Mouse (Mus musculus) cortical plate, adult 2 months (tissue): ENCODE results near the gene Gm37240. TPM values are rescaled to one million over a fixed set of nuclear protein-coding genes. Genes with fewer than 3 reads are reported as not detected.

ENCODE experiments used
- H3K27ac ChIP-seq: fragments of 200-500 bp; 2 replicates; pipeline ENCODE4 v1.5.1; 2012; ENCODE audit warnings: low read length, control low read depth, inconsistent platforms; ENCODE audit not compliant: insufficient read depth
- H3K4me1 ChIP-seq: fragments of 200-500 bp; 2 replicates; pipeline ENCODE4 v1.6.1; 2011; ENCODE audit warnings: low read length; ENCODE audit not compliant: control insufficient read depth, insufficient read depth
- H3K4me3 ChIP-seq: fragments of 200-500 bp; 2 replicates; pipeline ENCODE4 v1.5.1; 2011; ENCODE audit warnings: mild to moderate bottlenecking, low read length, control low read depth; ENCODE audit not compliant: insufficient read depth
- CTCF ChIP-seq: fragments of 200-500 bp; IDR thresholded peaks from 2 replicates; pipeline ENCODE4 v1.5.1; 2011; ENCODE audit warnings: mild to moderate bottlenecking, control low read depth, low read length; ENCODE audit not compliant: insufficient read depth; ENCODE audit errors: extremely low read depth
- POLR2A ChIP-seq: fragments of 200-500 bp; IDR thresholded peaks from 2 replicates; pipeline ENCODE4 v1.6.1; 2011; ENCODE audit warnings: mild to moderate bottlenecking, low read length, control low read depth; ENCODE audit not compliant: insufficient read depth; ENCODE audit errors: extremely low read depth
- polyA plus RNA-seq: library from polyadenylated mRNA; depleted of rRNA; stranded (reverse); fragments of >200 nt; gene quantifications from 2 replicates; pipeline ENCODE4 v1.2.3, GENCODE M21; 2012

Gene Gm37240
- polyA plus RNA-seq, 1 experiment = 0.81 TPM

- TF ChIP-seq CTCF (no peak), POLR2A (no peak)
- peaks cover 7% of the 10 kb centered on the region; the same call in 1 of the 2 replicates for H3K4me1 ChIP-seq
- H3K4me3 ChIP-seq = no peak overlapping the region
- peak overlapping the region; percentile 51; the same call in 1 of the 2 replicates for H3K27ac ChIP-seq
Measured at GRCm38 (mm10) chr3:85021816-85022215, 865.5 kb downstream of the Gm37240 start.

GRCm38 (mm10) chr3:85020137-85020536, 867.2 kb downstream of the Gm37240 start:
- peaks cover 8% of the 10 kb centered on the region; the same call in 1 of the 2 replicates for H3K4me1 ChIP-seq
- peak overlapping the region; percentile 80 for H3K27ac ChIP-seq
- TF ChIP-seq POLR2A (no peak), CTCF (no peak)
- no peak overlapping the region for H3K4me3 ChIP-seq

- peak; percentile 72 for TF ChIP-seq POLR2A
- no peak for TF ChIP-seq CTCF
- Histone ChIP-seq H3K27ac (peak overlapping the region; percentile 62), H3K4me1 (peaks cover 4% of the 10 kb centered on the region; the same call in 1 of the 2 replicates)
Measured at GRCm38 (mm10) chr3:85015667-85016066, 871.7 kb downstream of the Gm37240 start.

DNA sequence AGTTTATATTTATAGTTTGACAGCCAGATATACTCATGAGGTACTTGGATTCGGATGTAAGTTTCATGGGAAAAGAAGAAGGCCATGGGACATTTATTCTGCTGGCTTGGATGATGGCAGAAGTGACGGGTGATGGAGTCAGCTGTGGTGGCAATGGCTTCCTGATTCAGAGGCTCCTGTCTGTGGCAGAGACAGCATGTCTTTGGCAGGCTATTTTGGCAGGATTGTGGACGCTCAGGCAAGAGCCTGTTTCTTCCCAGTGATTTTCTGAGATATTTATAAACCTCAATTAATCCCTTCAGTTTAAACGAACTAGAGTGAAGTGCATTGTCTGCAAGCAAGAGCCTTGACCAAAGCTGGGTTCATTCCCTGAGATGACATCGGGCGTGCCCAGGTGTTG, 874.4 kb downstream of the Gm37240 start:
- Histone ChIP-seq H3K27ac (no peak overlapping the region), H3K4me3 (no peak overlapping the region), H3K4me1 (peaks cover 4% of the 10 kb centered on the region; the same call in 1 of the 2 replicates)
- TF ChIP-seq CTCF (no peak), POLR2A (no peak)

More at GRCm38 (mm10) chr3:85015667-85016066, 871.7 kb downstream of the Gm37240 start:
- no peak overlapping the region for H3K4me3 ChIP-seq

DNA sequence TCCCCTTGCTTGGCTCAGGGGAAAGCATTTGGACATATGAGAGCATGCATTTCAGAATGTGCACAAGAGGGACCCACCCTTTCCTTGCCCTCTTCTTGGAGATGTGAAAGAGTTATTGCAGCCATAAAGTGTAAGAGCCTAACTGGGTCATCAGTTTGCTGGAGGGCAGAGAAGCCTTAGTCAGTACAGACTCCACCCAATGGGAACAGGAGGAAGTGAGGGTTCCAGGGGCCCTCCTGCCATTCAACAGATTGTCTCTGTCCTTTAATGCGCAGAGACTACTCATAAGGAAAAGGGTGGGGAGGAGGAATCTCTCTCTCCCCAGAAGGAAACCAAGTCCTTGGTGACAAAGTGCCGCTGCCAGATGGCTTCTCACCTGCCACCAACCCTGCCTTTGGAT, 882.1 kb downstream of the Gm37240 start:
- no peak for TF ChIP-seq CTCF
- no peak for TF ChIP-seq POLR2A
- Histone ChIP-seq H3K27ac (no peak overlapping the region), H3K4me1 (no peaks in the 10 kb centered on the region), H3K4me3 (no peak overlapping the region)

- TF ChIP-seq CTCF = no peak
- TF ChIP-seq POLR2A = no peak
- Histone ChIP-seq H3K27ac (no peak overlapping the region), H3K4me3 (no peak overlapping the region), H3K4me1 (no peaks in the 10 kb centered on the region)
Measured at GRCm38 (mm10) chr3:84988880-84989279, 898.4 kb downstream of the Gm37240 start.

DNA sequence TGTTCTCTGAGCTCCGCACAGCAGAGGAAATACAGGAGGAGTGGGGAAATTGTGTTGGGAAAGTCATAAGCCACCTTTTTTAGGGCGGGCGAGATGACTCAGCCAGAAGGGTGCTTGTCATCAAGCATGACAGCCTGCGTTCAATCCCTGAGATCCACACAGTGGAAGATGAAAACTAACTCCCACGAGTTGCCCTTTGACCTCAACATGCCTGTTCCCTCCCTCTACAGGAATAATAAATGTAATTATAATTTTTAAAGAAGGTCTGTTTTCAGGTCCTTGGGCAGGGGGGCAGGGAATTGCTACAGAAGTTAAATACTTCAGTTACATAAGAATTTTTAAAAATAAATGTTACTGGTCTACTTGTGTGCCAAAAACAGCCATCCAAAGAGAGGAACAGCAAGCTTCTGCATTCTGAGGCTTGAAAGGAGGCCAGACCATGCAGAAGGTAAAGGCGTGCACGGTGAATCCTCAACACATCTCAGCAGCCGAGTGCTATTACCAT, 902.1 kb downstream of the Gm37240 start:
- H3K4me1 ChIP-seq = no peaks in the 10 kb centered on the region
- no peak overlapping the region for H3K4me3 ChIP-seq
- TF ChIP-seq CTCF (no peak), POLR2A (no peak)
- H3K27ac ChIP-seq = peak overlapping the region; percentile 78

DNA sequence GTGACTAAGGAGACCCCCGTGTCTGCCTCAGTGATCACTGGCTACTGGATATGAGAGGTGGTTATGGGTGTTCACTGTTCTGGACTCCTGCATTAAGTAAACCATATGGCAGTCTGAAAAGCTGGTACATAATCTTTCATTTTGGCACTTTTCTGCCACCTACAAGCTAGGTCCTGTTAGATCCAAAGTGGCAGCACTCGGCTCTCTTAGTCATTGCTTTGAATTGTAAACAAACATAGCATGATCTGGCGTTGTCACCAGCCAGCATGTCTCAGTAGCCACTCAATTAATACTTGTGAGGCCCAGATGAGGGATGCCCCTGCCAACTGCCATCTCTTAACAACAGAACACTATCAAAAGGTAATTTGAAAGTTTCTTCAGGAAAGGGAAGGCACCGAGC, 904.6 kb downstream of the Gm37240 start:
- Histone ChIP-seq H3K27ac (peak overlapping the region; percentile 53), H3K4me1 (no peaks in the 10 kb centered on the region), H3K4me3 (no peak overlapping the region)
- no peak for TF ChIP-seq CTCF
- no peak for TF ChIP-seq POLR2A

DNA sequence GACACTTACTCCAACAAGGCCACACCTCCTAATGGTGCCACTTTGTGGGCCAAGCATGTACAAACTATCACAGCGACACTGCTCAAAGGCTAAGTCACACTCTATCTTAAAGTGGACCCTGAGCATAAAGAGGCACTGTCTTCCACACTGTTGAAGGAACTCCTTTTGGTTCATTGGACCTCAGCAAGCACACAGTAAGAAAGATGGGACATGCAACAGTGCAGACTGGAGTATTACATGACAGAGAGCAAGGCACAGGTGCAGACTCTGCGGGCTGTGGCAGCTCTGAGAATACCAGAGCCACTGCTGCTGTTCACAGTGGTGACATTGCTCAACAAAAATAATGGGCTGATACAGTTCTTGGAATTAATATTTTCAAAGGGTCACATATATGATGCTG, 907.2 kb downstream of the Gm37240 start:
- Histone ChIP-seq H3K27ac (no peak overlapping the region), H3K4me1 (peaks cover 2% of the 10 kb centered on the region; the same call in 1 of the 2 replicates), H3K4me3 (no peak overlapping the region)
- TF ChIP-seq CTCF (no peak), POLR2A (peak; percentile 57)

- no peak overlapping the region for H3K4me3 ChIP-seq
- H3K4me1 ChIP-seq = peaks cover 4% of the 10 kb centered on the region; the same call in 1 of the 2 replicates
- peak; percentile 21; the same call in 1 of the 2 replicates for TF ChIP-seq POLR2A
- no peak for TF ChIP-seq CTCF
- 0 out of 2 replicates have a peak overlapping the region, but pooled peaks have one; percentile 54 for H3K27ac ChIP-seq
Measured at GRCm38 (mm10) chr3:84978676-84979075, 908.6 kb downstream of the Gm37240 start.

DNA sequence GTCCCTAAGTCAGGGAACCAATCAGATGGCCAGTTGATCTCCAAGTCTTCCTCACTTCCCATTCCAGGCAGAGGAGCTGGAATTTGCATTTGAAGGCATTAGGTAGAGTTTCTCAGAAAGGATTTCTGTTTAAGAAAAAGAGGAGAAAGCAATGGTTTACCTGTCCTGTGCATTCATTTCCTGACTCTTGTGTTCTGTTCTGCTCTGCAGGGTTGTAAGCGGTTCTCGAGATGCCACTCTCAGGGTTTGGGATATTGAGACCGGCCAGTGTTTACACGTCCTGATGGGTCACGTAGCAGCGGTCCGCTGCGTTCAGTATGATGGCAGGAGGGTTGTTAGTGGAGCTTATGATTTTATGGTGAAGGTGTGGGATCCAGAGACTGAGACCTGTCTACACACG, 913.1 kb downstream of the Gm37240 start:
- Histone ChIP-seq H3K4me3 (no peak overlapping the region), H3K4me1 (peaks cover 20% of the 10 kb centered on the region), H3K27ac (peak overlapping the region; percentile 3; the same call in 1 of the 2 replicates)
- no peak for TF ChIP-seq POLR2A
- TF ChIP-seq CTCF = no peak
